Mouse (Mus musculus) common myeloid progenitor, adult 5-6 weeks (primary cell): ENCODE measurements at regions not wholly inside any gene's neighbourhood (a gene's known extent, or its start where the extent isn't known, plus 50 kb on each side); places are given as distances from the start of the nearest gene placed in this dataset.
"Not testable (repeated sequence)": the region's sequence is repeated elsewhere in the genome, so short reads cannot be mapped to it uniquely, and the experiment has no call there.

ENCODE experiments used
- ATAC-seq: replicated peaks from 2 replicates; pipeline ENCODE4 v1.8.0; 2016; ENCODE audit warnings: low read depth, mild to moderate bottlenecking, moderate TSS enrichment, inconsistent platforms; ENCODE audit not compliant: poor library complexity, severe bottlenecking

DNA sequence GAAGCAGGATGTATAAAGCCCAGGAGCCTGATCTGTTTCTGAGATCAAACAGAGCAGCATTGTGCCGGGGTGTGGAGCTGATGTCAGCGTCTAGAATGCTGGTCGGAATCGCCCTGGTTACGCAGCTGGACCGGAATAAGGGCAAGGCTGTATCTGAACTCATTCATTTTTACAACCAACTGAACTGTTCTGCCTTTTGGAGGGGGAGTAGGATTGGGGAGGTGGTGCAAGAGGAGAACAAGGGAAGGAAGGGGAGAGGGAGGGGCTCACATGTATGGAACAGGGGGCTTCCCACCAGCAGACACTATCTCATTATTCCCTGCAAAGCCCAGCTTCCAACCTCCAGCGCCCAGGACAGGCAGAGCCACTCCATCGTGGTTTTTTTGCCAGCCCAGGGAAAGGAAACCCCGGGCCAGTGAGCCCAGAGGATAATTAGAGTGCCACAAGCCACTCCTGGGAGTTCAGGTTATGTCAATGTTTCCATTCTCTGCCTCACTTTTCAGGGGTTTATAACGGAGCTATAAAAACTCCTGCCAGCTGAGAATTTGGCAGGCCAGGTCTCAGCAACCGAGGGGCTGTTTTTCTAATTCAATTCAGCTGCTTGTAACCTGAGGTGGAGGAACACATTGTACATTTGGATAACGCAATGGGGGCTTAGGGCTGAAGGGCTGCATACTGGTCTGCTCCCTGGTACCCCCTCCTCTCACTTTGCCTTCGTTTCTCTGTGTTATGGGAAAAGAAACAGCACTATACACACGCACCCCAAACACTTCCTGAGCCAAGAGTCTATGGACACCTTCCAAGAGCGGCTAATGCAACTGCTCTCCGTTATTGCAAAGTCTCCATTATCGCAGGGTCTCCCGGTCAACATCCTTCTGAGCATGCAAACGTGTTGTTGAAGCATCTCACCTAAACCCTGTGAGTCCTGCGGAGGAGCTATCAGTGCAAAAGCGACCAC is 170.0 kb upstream of the Hes1 start:
- no peak for ATAC-seq

DNA sequence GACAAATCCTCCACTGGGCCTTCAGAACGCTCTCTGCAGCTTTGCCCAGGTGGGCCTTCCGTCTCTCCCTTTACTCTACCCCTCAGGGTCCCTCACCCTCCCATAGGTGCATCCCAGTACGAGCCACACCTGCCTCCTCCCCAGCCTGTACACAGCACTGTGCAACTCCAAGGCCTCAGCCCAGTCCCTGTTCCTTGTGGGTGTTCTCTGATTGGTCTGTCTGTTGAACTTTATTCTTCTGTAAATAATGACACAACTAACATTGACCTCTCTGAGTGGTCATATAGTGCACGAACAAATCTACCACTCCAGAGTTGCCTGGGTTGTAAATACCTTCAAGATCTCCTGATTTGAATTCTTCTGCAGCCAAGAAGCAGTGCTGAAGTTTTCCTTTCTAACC is 167.8 kb upstream of the Hes1 start:
- no peak for ATAC-seq

DNA sequence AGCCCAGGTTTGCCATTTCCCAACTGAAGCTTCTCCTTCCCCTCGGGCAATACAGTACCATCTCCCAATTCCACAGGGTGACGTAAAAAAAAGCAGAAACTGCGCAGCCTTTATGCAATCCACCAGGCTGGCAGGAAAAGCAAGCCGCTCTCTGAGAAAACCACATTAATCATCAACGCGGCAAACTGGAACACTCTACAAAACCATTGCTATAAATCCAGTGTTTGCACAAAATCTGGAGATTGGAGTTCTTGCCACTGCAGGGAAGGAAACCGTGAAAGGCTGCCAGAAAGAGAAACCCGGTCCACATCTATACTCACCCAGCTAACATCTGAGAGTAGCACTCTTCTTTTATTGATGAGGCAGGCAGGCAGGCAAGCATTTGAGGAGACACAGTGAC is 160.7 kb upstream of the Hes1 start:
- peak; percentile 56 for ATAC-seq

DNA sequence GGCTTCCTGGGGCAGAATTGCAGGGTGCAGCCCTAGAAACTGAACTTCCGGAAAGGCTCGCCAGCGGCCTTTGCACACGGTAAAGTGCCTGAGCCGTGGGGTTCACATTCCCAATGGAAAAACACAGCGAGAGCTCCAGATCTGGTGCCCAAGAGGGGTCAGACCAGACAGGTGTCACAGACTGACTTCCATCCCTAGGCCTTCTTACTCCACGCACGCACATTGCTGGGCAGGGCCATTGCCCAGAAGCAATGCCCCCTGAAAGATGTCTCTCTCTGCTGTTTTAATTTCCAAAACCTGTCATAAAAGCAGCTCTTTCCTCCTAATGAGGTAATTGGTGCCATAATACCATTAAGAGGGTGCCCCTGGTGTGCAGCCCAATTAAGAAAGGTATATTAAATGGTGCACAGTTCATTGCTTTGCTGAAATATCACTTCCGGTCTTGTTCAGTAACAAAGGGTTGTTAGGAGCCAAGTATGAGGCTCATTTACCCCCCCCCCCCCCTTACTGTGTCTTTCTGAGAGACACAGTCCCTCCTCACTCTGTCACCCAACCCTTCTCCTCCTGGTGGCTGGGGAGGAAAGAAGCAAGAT is 159.9 kb upstream of the Hes1 start:
- ATAC-seq: no peak

DNA sequence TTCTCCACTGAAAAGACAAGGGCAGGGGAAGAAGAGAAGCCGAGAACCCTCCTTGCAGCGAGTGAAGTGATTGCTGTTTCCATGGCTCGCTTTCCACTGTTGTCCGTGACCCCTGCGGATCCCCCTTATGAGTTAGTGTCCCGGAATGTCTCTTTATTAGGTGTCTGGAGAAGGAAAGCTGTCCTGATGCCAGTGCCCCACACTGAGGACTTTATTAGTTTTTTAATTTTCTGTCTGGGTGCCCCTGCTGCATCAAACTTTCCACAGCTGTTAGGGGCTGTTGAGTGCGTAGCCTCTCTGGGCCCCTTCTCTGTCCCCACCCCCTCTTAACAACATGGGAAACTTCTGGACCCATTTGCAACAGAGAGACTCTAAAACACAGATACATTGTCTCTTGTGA is 156.9 kb upstream of the Hes1 start:
- no peak for ATAC-seq

DNA sequence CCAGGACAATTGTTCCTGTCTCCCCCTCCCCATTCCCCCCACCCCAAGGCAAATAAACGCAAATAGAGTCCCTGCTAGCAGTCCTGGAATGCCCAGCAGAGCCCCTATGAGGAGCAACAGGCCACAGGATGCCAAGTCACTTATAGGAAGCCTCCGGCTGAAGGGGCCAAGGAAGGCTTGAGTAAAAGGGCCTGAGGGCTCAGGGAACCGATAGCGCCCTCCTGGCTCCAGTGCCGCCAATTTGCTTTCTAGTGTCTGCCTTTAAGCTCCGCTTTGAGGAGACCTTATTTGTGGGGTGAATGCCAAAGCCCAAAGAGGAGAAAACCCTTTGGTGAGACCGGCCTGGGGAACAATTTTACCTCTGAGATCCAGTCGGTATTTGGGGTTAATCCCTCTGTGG is 156.2 kb upstream of the Hes1 start:
- ATAC-seq: no peak

DNA sequence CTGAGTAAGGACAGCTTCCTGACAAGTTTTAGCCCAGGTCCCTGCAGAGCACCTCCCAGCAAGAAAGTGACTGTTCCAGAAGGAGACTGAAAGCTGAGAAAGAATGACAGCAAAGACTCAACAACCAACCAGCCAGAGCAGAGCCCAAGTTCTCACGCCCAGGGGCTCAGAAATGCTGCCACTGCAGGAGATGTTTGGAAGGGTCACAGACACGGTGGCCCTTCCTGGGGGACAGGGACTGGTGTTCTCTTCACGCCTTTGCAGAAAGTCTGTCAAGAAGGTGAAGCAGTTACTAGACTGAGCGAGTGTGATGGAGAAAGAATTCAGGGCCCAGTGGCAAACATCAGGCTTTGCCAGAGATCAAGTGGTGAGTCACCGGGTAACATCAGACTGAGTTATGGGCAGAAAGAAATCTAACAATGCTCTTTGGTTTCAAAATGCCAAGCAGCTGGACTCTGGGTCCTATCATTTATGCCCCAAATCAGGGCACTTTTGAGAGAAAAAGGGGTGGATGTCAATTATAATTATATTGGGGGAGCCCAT is 154.2 kb upstream of the Hes1 start:
- no peak for ATAC-seq

DNA sequence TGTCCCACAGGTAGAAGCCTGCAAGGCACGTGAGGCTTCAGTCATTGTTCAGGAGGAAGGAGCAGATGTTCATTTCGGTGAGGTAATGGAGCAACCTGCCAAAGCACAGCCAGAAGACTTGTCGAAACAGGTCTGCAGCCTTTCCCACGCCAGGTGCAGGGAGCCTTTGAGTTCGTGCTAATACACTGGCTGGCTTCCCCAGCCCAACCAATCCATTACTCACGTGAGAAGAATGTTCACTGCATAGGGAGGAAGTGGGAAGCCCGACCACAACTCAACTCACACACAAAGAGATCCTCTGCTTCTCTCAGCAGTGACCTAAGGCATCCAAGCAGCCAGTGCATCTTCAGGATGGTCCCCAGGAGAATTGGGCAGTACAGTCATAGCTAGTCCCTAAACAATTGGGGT is 153.0 kb upstream of the Hes1 start:
- ATAC-seq: no peak

DNA sequence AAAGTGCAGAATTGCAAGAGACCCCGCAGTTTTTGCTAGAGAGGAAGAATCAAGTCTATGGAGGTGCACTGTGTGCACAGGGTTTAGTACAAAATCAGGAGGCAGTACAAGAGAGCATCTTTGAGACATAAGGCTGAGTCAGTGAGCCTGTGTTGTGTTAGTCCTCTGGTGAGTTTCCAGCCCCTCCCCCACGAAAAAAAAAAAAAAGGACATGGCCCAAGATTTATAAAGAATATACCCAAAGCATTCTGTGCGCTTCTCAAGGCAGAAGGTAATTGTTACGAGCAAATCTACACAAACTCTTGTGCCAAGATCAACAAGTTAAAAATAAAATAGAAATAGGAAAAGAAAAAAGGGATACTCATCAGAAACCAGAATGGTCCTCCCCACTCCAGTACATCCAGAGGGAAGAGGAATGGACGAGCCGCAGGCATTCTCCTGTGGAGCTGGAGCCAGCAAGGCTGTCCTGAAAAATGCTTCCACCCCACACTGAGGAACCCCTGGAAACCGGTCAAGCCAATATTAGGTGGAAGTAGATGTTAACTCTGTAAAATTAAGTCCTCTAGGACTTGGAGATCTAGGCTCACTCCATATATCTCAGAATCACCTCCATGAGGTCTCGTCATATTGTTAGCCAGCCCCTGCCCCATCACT is 150.7 kb upstream of the Hes1 start:
- ATAC-seq: no peak

DNA sequence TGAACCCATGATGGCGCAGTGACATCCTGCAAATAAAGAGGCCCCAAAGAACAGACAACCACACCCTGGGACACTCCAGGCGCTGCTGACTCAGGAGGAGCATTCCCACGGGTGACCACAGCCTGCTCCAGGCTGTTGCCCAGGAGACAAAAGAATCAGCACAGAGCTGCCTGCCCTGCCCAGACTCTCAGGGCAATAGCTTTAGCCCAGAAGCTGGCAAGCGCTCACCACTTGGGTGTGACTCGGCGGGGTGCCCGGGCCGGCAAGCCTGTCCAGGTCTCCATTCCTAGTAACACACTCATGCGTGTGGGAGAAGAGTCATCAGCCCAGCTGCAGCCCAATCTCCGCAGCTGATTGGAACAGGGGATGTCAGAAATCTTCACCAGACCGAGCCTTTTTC is 148.8 kb upstream of the Hes1 start:
- ATAC-seq: no peak

DNA sequence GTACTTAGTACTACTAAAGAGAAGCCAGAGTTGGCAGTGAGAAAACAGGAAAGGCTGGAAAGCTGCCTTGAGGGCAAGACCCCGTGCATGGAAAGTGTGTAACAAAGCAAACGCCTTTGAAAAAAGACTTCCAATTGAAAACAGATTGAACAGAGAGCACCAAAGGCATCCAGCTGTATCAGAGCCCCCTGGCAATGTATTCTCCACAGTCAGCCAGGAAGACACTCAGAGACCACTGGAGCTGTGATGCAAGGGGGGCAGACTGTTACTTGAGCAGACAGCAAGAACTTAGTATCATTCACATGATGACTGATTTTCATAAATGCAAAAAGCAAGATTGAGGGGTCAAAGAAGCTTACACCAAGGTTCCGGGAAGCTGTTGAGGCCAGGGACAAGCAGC is 146.2 kb upstream of the Hes1 start:
- ATAC-seq: no peak

DNA sequence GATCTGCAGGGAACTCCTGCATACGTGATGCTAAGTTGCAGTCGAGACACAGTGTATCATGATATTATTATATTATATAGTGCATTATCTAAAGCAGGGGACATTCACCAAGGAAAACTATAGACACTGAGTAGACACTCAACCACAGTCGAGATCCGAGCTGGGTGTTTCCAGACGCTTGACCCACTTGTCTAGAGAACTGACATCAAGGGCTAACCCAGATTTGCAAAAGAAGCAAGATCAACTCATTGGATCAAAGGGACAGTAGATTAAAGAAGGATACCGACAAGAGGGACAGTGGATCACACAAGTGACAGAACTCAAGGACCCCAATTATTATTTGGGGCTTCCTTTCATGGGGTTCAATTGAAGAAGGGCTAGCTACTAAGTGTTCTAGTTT is 145.8 kb upstream of the Hes1 start:
- no peak for ATAC-seq

DNA sequence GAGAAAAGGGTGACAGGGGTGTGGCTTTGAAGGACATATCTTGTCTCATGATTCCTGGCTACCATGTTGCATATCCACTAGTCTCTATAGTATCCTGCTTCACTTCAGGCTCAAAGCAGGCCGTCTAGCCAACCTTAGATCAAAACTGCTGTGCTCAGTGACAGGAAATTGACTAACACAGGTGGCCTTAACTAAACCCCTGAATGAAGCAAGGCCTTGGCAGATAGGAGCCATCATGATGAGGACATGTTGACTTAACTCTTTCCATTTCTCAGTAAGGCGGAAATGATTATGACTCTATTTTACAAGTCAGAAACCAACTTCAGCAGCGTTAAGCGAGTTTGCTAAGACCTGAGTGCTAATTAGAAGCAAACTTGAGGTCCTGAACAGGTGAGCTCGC is 143.2 kb upstream of the Hes1 start:
- ATAC-seq: no peak

DNA sequence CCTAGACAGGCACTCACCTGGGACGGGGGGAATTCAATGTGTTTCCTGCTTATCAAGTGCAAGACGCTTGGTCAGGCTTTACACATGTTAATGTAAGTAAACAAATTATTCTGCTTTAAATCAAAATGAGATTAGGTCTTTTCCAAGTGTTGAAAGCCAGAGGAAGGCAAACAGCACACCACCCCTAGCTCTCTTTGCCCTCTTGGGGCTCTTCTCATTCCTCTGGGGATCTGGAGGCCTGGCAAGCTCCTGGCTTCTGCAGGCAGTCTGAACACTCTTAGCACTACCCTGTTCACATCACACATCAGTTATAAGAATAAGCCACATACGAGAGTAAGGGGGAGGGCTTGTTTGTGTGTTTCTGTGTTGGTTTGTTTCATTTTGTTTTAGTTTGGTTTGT is 142.8 kb upstream of the Hes1 start:
- no peak for ATAC-seq

DNA sequence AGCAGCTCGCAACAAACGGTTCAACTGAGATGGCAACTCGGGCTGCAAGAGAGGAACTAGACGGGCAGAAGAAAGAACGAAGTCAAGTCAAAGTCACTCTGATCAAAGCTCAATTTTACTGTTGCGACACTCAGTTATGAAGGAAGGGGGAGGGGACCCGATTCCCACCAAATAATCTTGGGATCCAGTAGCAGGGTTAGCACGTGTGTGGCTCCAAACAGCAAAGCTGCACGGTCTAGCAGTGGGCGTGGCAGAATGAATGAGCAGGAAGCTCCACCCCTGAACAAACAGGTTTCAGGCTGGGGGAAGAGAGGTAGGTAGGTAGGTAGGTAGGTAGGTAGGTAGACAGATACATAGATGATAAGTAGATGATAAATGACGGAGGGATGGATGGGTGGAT is 136.9 kb upstream of the Hes1 start:
- ATAC-seq: not testable (repeated sequence)

DNA sequence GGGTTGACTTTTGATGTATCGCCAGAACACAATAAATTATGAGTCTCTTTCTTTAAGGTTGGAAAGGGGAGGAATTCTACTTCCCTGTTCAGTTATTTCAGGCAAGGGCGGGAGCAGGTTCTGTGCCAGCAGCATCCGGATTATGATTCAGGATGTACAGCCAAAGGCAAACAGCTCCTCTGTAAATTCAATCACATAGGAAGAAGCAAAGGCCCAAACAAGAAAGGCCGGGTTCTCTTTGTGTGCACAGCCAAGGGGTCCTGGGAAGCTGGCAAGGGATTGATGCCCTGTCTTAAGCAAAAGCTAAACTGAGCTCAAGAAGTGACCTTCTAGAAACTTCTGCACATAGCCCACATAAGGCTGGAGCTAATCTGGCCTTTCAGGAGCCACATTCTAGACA is 135.9 kb upstream of the Hes1 start:
- ATAC-seq: no peak

DNA sequence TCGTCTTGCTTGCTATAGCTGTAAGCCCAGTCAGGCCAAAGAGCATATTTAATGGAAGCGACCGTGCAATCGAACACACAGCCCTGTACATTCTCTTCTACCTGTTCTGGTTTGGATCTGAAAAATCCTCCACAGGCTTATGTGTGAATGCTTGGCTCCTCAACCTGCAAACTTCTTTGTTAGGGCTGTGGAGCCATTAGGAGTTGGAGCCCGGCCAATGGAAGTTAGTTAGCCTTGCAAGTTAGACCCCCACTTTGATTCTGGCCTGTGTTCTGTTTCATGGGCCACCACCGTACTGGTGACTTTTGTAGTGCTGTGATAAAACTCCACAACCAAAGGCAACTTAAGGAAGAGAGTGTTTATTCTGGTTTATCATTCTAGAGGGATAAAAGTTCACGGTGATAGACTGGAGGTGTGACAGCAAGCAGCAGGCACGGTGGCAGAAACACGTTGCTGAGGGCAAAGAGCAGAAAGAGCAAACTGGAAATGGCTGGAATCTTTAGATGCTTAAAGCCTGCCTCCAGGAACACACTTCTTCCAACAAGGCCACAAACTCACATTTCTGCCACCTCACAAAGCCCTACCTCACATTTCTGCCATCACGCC is 132.3 kb upstream of the Hes1 start:
- ATAC-seq: no peak

DNA sequence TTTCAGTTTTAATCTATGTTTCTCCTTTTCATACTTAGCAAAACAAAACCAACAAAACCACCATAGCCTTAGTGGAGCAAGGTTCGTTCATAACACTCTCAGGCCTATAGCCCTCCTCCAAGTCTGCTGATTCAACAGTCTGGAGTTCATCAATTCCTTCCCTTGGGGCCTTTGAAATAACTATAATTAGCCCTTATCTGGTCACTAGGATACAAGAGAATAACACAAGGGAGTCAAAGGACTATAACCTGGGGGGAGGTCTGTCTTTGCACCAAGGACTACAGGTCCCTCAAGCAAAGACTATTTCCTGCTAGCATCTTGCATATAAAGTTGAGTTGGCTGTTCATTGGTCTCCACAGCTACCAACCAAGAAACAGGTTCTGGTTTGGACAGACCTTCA is 129.5 kb upstream of the Hes1 start:
- no peak for ATAC-seq

DNA sequence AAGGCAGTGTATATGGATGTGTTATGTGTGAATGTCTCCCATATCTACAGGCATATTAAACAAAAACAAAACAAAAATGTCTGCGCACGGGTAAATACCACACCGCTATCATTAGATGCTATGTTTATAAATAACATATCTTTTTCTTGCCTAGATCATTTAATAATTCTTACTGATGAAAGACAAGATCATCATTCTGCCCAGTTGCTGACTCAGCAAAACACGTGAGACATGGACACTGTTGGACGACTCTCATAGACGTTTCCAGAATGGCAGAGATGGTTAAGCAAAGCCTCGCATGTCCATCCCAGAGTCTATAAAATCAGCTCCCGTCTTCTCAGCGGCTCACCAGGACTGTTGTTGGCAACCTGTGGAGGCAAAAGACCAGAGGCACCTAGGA is 125.5 kb upstream of the Hes1 start:
- ATAC-seq: no peak

DNA sequence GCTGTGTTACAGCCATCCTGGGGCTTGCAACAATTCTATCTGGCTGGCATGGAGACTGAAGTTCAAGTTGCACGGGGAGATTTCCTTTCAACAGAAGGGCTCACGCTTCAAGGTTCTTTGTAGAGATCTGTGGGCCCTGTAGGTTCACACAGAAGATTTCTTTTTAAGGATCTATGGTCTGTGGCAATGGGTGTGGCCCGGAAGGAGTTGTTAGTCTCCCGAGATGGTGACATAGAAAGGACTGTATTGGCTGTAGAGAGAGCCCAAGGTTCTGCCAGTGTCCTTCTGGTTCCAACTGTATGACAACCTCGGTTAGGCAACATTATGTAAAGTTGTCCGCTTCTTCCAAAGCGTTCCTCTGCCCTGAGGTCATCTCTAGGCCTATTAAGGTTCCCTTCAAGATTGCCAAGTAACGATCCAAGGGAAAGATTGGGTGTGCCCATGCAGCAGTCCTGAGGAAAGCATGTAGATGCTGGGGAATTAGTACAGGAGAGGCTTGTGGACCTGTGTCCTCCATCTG is 124.8 kb upstream of the Hes1 start:
- ATAC-seq: no peak
